Mouse (Mus musculus) lung, postnatal 14 days (tissue): ENCODE data around the gene Pnck.

Experiments
- DNase-seq: peaks from one replicate; pipeline ENCODE4 v3.0.0; 2021

The Pnck gene

GRCm38 (mm10) chrX:73659575-73660283 is at the start of gene Pnck:
Pnck (minus strand) TSS chrX:73660117.
- DNase-seq = no peak

- DNase-seq = no peak
These were observed 40.6 kb upstream of the Pnck start for GRCm38 (mm10) chrX:73700472-73700871.

GRCm38 (mm10) chrX:73690917-73691629 is 31.2 kb upstream of the Pnck start:
- DNase-seq = peak; percentile 61

GRCm38 (mm10) chrX:73685629-73686028 is 25.7 kb upstream of the Pnck start:
- peak; percentile 1 for DNase-seq

- DNase-seq = no peak
These were observed 25.1 kb upstream of the Pnck start for GRCm38 (mm10) chrX:73684978-73685377.

GRCm38 (mm10) chrX:73684156-73684555 is 24.2 kb upstream of the Pnck start:
- DNase-seq = no peak

- DNase-seq = no peak
These were observed 16.8 kb upstream of the Pnck start for GRCm38 (mm10) chrX:73676668-73677067.

- DNase-seq = no peak
These were observed 15.3 kb upstream of the Pnck start for GRCm38 (mm10) chrX:73675231-73675630.

- DNase-seq = peak; percentile 17
These were observed 14.2 kb upstream of the Pnck start for GRCm38 (mm10) chrX:73673968-73674661.

GRCm38 (mm10) chrX:73673619-73673967 is 13.7 kb upstream of the Pnck start:
- DNase-seq = no peak

- peak; percentile 78 for DNase-seq
These were observed 13.1 kb upstream of the Pnck start, which contains the start of gene Slc6a8 for GRCm38 (mm10) chrX:73672879-73673618. Slc6a8 (plus strand) TSS chrX:73673150.

- peak; percentile 59 for DNase-seq
These were observed 12.1 kb upstream of the Pnck start for GRCm38 (mm10) chrX:73672031-73672431.

- no peak for DNase-seq
These were observed 3.2 kb upstream of the Pnck start for GRCm38 (mm10) chrX:73663143-73663542.

- DNase-seq = no peak
These were observed 358 bp upstream of the Pnck start for GRCm38 (mm10) chrX:73660284-73660665.

GRCm38 (mm10) chrX:73658936-73659574 is 862 bp downstream of the Pnck start:
- DNase-seq = no peak

- no peak for DNase-seq
These were observed 1.5 kb downstream of the Pnck start for GRCm38 (mm10) chrX:73658391-73658790.

GRCm38 (mm10) chrX:73655529-73655928 is 4.4 kb downstream of the Pnck start:
- DNase-seq = peak; percentile 56

GRCm38 (mm10) chrX:73654177-73654576 is 5.7 kb downstream of the Pnck start:
- DNase-seq = peak; percentile 79

- DNase-seq = no peak
These were observed 6.5 kb downstream of the Pnck start for GRCm38 (mm10) chrX:73653392-73653791.

GRCm38 (mm10) chrX:73650869-73651268 is 9.0 kb downstream of the Pnck start:
- DNase-seq = no peak

- no peak for DNase-seq
These were observed 14.8 kb downstream of the Pnck start for GRCm38 (mm10) chrX:73645121-73645520.

GRCm38 (mm10) chrX:73639901-73640469 is 19.9 kb downstream of the Pnck start:
- no peak for DNase-seq
